In genomic region chr10:110945966-110946365, GRCm38 (mm10) we compare ENCODE assay signal across 21 mouse cellular contexts. TPM values are rescaled to one million over a fixed set of nuclear protein-coding genes. Genes with fewer than 3 reads are reported as not detected.
DNase-seq lines count a peak whose midpoint lies in the region; ATAC-seq lines count a peak whose summit lies in the region.
"Had no signal": no experiment of that assay in that cellular context is flagged by ENCODE, and none has a peak within 500 bp of the region (broad histone marks: within the 10 kb centered on the region; RNA-seq: fewer than 3 reads in every experiment).

No protein-coding gene starts in this region.

- DNase-seq in frontal cortex, postnatal 14 days (ENCODE audit: low spot score in 2 of 2) = no peak
- DNase-seq in B cell, adult 2 months = peak; percentile 3 to 15
- DNase-seq in yolk sac, embryonic 10.5 days (ENCODE audit: low spot score) = no peak
- DNase-seq in retina, postnatal 1 day = no peak
- DNase-seq: adrenal gland, postnatal 36 days; cerebellum, adult 2 months; heart, postnatal 4 days; kidney, adult 11 months; kidney, postnatal 25 days; left cerebral cortex, postnatal 4 days; liver; lung, adult 18-20 months; lung, postnatal 14 days; thymus, adult 2 months had no signal

- no peaks in the 10 kb centered on the region for H3K27me3 ChIP-seq in hindbrain, embryonic 15.5 days
- no peaks in the 10 kb centered on the region for H3K27me3 ChIP-seq in hindbrain, embryonic 12.5 days
- no peaks in the 10 kb centered on the region for H3K27me3 ChIP-seq in megakaryocyte, embryonic 14.5 days (replicated peaks)

- ATAC-seq in frontal cortex, adult (ENCODE audit: low TSS enrichment) = peak; percentile 33; the same call in 1 of the 2 replicates
- ATAC-seq in hindbrain, embryonic 15.5 days (ENCODE audit: low FRiP score, low read depth) = no peak
- no peak for ATAC-seq in hindbrain, embryonic 12.5 days (ENCODE audit: low FRiP score)
- ATAC-seq: forebrain, embryonic 14.5 days; hindbrain, postnatal 0 days had no signal

- 86% methylated on average over 12 of the region's 12 CpGs for WGBS in hindbrain, embryonic 15.5 days
- WGBS in hindbrain, embryonic 12.5 days = 85% methylated on average over 12 of the region's 12 CpGs

- no peak overlapping the region for H3K4me3 ChIP-seq in hindbrain, embryonic 15.5 days
- H3K4me3 ChIP-seq in hindbrain, embryonic 12.5 days = no peak overlapping the region
- H3K4me3 ChIP-seq in megakaryocyte, embryonic 14.5 days (replicated peaks) = peak overlapping the region; percentile 50
- H3K4me3 ChIP-seq: left cerebral cortex, adult 2 months had no signal

- H3K9ac ChIP-seq in hindbrain, embryonic 15.5 days = no peak overlapping the region
- no peak overlapping the region for H3K9ac ChIP-seq in hindbrain, embryonic 12.5 days

- H3K4me2 ChIP-seq in hindbrain, embryonic 15.5 days = no peak overlapping the region
- H3K4me2 ChIP-seq in hindbrain, embryonic 12.5 days (replicated peaks) = no peak overlapping the region

- H3K27ac ChIP-seq in hindbrain, embryonic 15.5 days (replicated peaks) = 0 out of 2 replicates have a peak overlapping the region, but pooled peaks have one; percentile 14
- H3K27ac ChIP-seq in hindbrain, embryonic 12.5 days = no peak overlapping the region
- H3K27ac ChIP-seq: hindbrain, postnatal 0 days; left cerebral cortex, adult 2 months had no signal

- H3K36me3 ChIP-seq in hindbrain, embryonic 15.5 days = peaks cover 30% of the 10 kb centered on the region
- H3K36me3 ChIP-seq in hindbrain, embryonic 12.5 days = peaks cover 35% of the 10 kb centered on the region
- H3K36me3 ChIP-seq in megakaryocyte, embryonic 14.5 days (replicated peaks; ENCODE audit: low read length) = peaks cover 93% of the 10 kb centered on the region

- no peaks in the 10 kb centered on the region for H3K4me1 ChIP-seq in hindbrain, embryonic 15.5 days (replicated peaks)
- no peaks in the 10 kb centered on the region for H3K4me1 ChIP-seq in hindbrain, embryonic 12.5 days
- H3K4me1 ChIP-seq in megakaryocyte, embryonic 14.5 days = peaks cover 9% of the 10 kb centered on the region

- no peaks in the 10 kb centered on the region for H3K9me3 ChIP-seq in hindbrain, embryonic 15.5 days
- H3K9me3 ChIP-seq in hindbrain, embryonic 12.5 days (replicated peaks) = no peaks in the 10 kb centered on the region
- no peaks in the 10 kb centered on the region for H3K9me3 ChIP-seq in megakaryocyte, embryonic 14.5 days

RNA-seq across cellular contexts. Expression of gene Csrp2, which starts 26.4 kb away (rescaled TPM):
- polyA plus RNA-seq in hindbrain, embryonic 15.5 days (2015; fragmentation: Nextera tagmentation; extraction: Ambion mirVana) = 123 and 125 TPM in 2 replicates
- polyA plus RNA-seq in hindbrain, embryonic 12.5 days (2016; fragmentation: Nextera tagmentation; extraction: Ambion mirVana) = 148 and 160 TPM in 2 replicates
- polyA plus RNA-seq in megakaryocyte, embryonic 14.5 days (2012; ENCODE audit: insufficient read depth, low replicate concordance) = 19.5 and 32.9 TPM in 2 replicates

Comparison
In these comparisons a context has a peak if more than half of its experiments do, and no peak if none do; other contexts are left out.
1. DNase-seq: peak in B cell, adult 2 months (2 of 2); none in frontal cortex, postnatal 14 days (0 of 2), yolk sac, embryonic 10.5 days (single experiment) and retina, postnatal 1 day (single experiment).